Mouse (Mus musculus): ENCODE measurements around the gene Myo15b.
A peak's percentile ranks its signal among the peaks of the same experiment; 100 is the strongest.

Myo15b gene

DNA sequence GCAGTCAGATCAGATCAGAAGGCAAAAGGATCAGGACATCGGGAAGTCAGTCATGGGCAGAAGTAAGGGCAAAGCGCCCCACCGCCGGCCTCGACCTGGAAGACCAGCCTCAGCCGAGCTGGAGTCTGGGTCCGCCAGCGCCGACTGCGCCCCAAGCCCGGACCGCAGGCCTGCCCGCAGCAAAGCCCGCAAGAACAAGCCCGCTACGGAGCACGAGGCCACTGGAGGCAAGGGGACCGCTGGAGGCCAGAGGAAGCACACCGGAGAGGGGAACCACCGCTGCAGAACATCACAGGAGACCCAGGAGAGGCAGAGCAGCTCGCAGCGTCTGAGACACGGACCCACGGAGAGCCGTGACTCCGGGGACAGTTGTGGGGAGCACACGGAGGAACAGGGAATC lies at the start of gene Myo15b:
Gene Myo15b, plus strand, starts transcription at position 53 of the 400 bp plus-strand sequence.
- no peak for DNase-seq

DNA sequence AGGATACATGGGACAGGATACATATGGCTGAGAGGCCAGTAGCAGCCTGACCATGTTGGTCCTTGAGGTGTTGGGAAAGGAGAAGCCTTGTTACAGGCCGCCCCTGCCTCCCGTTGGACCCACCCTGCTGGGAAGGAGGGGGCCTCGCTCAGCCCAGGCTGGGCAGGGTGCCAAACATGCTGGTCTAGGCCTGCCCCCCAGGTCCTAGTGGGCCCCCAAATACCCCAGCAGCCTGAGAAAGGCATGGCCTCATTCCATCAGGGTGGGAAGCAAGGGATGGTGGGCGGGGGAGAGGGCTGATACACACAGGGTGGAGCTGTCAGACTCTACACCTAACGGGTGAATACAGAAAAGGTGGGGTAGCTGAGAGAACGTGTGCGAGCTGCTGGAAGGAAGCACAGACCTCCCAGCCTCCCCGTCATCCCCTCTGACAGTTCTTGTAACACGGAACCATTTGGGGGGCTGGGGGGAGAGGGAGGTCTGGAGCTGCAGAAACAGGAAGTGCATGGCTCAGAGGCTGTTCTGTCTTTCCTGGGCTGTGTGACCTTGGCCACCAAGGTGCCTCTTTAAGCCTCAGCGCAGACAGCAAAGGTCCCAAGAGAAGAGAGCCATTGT lies 49.4 kb upstream of the Myo15b start:
- DNase-seq: peak; percentile 62 to 77

DNA sequence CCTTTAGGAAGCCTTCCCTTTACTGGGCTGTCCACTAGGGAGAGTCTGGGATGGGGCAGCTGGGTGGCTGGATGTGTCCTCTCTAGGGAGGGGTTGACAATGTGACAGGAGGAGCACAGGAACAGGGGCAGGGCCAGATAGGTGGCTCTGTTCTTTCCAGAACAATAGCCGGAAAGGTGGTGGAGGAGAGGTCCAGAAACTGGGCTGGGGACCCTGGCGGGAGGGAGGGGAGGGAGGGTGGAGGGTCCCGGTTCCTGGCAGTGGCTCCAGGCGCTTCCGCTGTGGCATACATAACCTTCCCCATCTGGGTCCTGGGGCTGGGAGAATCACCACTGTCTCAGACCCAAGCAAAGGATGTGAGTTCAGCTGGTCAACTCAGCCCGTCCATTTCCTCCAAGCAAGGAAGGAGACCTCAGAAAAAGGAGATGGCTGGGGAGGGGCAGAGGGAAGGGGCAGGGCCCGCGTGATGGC lies 48.9 kb upstream of the Myo15b start:
- peak; percentile 70 to 86 for DNase-seq

- DNase-seq: peak; percentile 72 to 82
These were observed 47.8 kb upstream of the Myo15b start for GRCm38 (mm10) chr11:115810377-115810776.

- no peak for DNase-seq
These were observed 46.7 kb upstream of the Myo15b start for GRCm38 (mm10) chr11:115811381-115812093.

GRCm38 (mm10) chr11:115812095-115812494 lies 46.1 kb upstream of the Myo15b start:
- DNase-seq: peak; percentile 64 to 77

DNA sequence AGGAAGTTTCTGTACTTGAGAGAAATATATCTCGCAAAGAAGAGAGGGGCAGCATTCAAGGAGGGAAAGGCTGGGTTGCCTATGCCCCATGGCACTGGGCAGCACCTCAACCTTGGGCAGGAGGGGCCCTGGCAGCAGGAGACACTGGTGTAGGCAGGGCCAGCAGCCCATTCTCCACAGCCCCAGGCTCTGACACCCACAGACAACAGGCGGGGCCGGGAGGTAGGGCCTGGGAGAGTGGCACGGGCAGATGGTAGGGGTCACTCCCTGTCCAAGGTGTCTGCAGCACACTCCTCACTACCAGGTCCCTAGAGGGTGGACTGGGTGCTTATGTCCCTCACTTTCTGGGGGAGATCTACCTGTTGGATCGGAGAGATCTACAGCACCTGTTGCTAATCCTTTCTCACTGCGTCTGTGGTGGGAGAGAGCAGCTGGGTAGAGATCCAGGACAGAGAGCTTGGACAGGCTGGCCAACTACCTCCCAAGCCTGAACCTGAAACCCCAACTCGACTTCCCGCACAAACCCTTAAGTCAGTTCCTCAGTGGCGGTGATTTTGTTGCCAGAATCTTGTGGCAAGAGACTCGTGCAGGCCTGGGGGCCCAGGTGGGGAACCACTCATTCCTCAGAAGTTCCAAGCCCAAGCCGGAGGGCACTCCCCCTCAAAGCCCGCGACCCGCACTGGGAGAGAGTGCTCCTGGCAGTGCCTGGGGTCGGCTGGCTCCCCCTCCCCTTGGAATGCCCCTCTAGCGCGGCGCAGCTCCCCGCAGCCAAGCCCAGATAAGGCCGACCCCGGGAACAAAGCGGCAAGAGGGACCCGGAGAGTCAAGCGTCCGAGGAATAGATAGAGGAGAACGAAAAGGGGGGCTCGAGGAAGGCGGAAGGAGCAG lies 45.4 kb upstream of the Myo15b start:
- peak in 1 of 2 experiments; percentile 57 for DNase-seq

GRCm38 (mm10) chr11:115813507-115814296 lies 44.5 kb upstream of the Myo15b start, which contains the start of gene Caskin2:
Gene Caskin2 (minus strand): TSS chr11:115813639.
- DNase-seq: peak; percentile 97

DNA sequence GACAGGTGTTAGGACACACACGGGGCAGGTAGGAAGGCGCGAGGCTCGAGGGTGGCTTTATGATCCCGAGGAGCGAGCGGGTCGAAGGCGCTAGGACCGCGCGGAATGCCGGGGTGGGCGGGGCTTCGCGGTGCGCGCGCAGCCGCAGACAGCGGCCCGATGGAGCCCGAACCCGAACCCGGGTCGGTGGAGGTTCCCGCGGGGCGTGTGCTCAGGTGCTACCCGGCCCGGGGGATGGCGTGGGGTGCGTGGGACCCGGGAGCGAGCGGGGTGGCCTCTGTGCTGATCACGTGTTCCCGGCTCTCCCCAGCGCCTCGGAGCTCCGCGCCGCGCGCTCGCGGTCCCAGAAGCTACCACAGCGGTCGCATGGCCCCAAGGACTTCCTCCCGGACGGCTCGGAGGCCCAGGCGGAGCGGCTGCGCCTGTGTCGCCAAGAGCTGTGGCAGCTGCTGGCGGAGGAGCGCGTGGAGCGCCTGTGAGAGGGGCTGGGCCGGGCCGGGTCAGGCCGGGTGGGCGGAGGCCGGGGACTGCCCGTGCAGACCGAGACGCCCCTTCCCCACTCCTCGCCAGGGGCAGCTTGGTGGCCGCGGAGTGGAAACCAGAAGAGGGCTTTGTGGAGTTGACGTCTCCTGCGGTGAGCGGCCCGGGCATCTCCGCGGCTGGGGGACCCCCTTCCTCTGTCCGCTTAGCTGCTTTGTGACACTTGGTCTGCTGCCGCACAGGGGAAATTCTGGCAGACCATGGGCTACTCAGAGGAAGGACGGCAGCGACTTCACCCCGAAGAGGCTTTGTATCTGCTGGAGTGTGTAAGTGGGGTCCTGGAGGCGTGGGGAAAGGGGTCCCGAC lies 43.4 kb upstream of the Myo15b start, which contains the start of gene Tsen54:
Gene Tsen54, plus strand, starts transcription at position 120 of the 846 bp plus-strand sequence.
- DNase-seq: peak; percentile 89 to 91

- no peak for DNase-seq
These were observed 40.9 kb upstream of the Myo15b start for GRCm38 (mm10) chr11:115817331-115817730.

GRCm38 (mm10) chr11:115819915-115820623 lies 38.1 kb upstream of the Myo15b start:
- no peak for DNase-seq

DNA sequence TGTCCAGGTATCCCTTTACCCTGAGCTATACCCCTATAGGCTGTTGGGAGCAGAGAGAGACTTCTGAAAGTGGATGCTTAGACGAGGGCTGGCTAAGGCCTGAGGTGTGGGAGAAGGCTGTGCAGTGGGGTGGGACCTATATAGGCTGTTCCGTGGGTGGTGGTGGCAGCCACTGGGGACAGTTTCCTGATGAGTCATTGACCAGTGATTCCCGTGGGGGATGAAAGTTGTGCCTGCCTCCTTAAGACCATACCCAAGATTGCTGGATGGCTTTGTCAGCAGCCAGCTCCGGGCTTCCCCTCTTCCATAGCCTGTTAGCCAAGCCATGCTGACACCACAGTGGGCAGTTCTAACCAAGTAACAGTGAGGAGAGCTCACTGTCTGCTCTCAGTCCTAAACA lies 37.2 kb upstream of the Myo15b start:
- DNase-seq: no peak

DNA sequence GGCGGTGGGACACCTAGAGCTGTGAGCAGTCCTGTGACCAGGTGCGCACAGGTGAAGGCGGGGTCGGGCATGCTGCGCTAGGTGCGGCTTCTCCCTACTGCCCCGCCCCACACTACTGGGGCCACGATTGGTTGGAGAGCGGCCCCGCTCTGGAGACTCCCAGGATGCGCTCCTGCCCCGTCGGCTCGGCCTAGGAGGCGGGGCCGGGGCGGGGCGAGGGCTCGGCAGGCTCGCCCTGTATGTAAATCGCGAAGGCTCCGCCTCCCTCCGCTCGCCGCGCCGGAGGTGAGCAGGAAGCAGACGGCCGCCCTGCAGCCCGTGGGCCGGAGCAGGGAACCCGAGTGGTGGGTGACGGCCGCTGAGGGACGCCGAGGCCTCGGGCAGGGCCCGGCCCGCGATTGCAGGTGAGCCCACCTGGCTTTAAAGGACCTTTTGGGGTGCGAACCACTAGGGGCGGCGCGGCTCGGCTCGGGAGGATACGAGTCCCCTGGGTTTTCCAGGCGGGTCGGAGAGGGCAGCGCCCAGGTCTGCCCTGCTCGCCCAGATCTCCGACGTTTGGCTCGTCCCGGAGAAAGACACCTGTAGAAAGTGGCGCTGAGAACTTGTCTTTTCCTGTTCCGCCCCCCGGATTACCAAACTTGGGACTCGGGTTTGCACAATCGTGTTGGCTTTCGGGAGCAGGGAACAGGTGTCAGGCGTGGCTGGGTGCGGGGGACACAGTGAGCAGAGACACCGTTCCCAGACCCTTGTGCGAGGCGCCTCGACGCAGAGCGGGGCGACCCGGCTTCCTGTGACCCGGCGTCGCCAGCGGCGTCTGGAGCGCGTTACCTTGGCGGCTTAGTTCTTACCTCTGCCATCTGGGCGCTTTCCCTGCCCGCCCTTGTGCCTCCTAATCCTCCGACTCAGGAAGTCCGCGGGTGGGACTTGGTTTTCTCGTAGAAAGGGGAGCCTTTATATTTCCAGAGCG lies 34.1 kb upstream of the Myo15b start, which contains the start of gene Llgl2:
Gene Llgl2, plus strand, starts transcription at position 276 of the 967 bp plus-strand sequence.
- peak; percentile 91 to 96 for DNase-seq

- DNase-seq: peak in 1 of 2 experiments; percentile 22
These were observed 33.4 kb upstream of the Myo15b start for GRCm38 (mm10) chr11:115824813-115825212.

DNA sequence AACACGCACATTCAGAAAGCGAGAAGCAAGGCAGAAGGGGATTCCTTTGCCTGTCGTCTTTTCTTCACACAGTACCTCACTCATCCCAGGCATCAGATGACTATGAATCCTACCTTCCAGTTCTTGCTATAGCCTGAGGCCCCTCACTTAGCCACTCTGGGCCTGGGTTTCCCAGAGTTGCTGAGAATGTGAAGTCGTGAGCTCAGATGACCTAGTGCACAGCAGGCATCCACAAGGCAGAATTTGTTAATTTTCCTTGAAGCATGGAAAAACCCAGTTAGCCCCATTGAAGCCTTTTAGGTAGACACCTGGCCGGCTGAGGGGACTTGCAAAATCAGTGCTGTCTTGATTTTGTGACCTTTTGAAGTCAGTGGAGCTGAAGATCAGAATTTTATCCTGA lies 31.7 kb upstream of the Myo15b start:
- no peak for DNase-seq

- peak; percentile 49 to 68 for DNase-seq
These were observed 30.6 kb upstream of the Myo15b start for GRCm38 (mm10) chr11:115827624-115828023.

DNA sequence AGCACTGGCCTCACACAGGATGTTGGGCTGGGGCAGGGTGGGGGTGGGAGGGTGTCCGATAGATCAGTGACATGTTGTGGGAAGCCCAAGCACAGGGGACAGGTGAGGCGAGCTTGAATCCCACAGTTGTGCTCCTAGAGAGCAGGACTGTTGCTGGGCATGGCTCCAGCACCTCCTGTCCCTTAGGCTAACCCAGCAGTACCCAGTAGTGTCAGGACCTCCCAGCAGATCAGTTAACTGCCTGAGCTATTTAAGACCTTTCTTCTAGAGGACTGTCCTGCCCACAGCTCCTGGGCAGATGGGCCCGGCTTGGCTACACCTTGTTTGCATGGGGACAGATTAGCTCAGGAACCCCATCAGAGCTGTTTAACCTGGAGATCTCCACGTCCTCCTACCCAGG lies 29.2 kb upstream of the Myo15b start:
- no peak for DNase-seq

DNA sequence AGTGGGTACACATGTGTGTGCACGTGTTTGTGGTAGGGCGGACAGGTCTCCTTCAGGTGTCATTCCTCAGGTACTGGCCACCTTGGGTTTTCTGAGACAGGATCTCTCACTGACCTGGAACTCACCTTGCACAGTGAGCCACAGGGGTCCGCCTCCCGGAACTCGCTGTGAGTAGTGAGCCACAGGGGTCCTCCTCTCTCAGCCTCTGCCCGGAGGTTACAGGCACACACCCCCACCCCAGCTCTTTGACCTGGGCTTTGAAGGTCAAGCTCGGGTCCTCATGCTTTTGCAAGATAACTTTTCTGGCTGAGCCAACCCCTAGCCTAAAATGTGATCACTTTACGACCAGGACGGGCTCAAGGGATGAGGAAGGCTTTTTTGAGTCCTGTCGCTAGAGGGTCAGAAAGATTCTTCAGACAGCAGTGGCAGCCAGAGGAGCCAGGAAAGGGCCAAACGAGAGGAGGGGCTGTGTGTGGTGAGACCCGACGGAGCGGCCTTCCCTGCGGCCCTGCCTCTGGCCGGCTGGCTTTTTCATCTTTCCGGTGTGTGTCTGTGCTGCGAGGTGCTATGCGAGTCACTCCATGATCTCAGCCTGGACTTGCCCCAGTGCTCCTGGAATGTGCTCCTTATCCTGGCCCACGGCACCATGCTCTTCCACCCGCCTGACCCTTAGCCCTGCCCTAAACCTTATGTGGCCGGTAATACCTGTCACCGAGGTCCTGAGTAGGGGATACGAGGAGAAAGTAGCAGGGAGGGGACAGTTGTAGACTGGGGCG lies 27.5 kb upstream of the Myo15b start:
- no peak for DNase-seq

Data from lung, postnatal 4 days (tissue).